Mouse (Mus musculus): Measurements from ENCODE around the gene Tiparp.
A peak's percentile ranks its signal among the peaks of the same experiment; 100 is the strongest.

Tiparp gene

GRCm38 (mm10) chr3:65527691-65528601 is at the start of gene Tiparp:
Tiparp (plus strand) TSS chr3:65528410.
- peak; percentile 95 for DNase-seq (ENCODE audit: low read depth, low spot score)

- DNase-seq (ENCODE audit: low read depth, low spot score) = no peak
Observed at GRCm38 (mm10) chr3:65480676-65481075, 47.5 kb upstream of the Tiparp start.

DNA sequence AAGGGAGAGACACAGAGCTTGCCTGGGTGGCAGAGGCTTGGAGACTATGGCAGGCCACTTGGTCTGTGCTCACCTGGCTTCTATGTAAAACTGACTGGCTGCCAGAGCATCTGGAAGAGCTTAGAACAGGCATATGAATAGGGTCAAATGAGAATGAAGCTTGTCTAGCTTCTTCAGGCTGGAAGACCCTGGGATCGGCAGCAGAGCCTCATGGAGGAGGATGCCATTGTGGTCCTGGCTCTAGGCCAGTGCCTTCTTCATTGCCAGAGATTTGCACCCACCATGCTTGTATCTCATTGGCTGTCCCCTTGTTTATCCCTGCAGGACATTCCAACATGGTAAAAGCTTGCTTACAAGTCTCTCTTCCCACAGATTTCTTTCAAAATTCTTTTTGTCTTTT is 45.9 kb upstream of the Tiparp start:
- DNase-seq (ENCODE audit: low read depth, low spot score) = no peak

DNA sequence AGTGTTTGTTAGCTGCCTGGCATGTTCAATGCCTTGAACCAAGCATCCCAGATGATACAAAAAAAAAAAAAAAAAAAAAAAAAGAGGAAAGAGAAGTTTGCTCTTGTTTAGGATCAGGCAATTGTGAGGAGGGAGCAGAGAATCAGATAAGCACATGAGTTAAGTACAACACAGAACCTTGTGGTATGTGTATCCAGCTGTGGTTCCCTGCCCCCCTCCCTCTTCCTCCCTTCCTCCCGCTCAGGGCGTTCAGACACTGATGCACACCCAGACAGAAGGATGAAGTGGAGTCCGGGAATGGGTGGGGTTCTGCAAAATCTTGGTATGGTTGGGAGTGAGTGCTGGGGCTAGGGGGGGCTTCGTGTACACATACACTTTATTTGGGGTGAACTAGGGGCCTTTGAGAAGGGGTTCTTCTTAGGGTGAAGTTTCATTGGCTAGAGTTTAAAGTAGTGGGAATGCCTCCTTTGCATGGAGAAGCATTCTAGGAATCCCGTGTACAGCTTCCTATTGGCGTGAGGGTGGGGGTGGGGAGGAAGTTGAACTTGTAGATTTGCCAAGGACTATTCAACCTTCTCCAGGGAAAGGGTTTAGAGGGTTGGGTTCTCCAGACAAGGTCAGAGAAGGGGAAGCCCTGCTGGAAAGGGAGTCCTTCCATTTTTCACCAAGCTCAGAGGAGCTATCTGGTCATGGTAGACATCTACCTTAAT is 45.4 kb upstream of the Tiparp start:
- no peak for DNase-seq (ENCODE audit: low read depth, low spot score)

DNA sequence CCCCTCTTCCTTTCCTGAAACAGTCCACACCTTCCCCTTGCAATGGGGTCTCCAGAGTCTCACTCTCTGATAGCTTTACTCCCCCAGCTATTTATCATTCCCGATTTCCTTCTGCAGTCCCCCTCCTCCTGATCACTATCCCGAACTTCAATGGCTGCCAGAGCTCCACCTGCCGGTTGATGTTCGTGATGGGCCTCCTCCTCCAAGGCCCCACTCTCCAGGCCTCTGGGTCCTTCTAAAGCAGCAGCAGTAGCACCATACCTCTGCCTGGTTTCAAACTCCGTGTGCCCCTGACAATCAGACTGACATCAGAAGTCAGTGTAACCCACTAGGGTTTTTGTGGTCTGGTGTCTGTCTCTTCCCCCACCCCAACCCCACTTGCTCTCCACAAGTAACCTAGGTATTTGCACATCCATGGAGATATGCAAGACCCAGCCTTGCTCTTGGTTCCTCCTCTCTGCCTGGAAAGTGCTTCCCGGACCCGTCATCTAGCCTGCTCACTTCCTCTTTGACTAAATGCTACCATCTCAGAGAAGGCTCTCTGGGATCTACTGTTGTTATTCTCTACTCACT is 44.0 kb upstream of the Tiparp start:
- no peak for DNase-seq (ENCODE audit: low read depth, low spot score)

DNA sequence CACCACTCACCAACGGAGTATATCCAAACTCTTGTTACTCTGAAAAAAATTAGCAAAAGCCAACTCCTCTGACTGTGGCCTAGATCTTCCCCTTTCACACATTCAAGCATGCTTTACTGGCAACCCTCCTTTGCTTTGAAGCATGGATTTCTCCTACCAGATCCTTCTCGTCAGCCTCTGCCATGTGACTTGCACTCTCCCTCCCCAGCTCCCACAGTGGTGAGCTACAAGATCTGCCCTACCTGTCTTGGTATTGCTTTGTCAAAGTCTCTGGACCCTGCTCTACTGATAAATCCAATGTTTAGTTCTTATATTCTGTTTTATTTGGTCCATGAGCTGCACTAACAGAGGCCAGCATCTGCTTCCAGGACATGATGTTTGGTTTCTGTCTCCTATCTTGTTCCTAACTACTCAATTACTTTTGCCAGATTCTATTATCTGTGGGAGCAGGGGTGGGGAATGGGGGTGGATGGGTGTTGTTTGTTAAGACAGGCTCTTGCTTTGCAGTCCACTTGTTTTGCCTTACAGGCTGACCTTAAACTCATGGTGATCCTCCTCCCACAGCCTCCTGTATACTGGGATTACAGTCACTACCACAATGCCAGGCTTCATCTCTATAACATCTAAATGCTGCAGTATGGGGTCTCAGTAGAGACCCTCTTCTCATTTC is 40.7 kb upstream of the Tiparp start:
- no peak for DNase-seq (ENCODE audit: low read depth, low spot score)

DNA sequence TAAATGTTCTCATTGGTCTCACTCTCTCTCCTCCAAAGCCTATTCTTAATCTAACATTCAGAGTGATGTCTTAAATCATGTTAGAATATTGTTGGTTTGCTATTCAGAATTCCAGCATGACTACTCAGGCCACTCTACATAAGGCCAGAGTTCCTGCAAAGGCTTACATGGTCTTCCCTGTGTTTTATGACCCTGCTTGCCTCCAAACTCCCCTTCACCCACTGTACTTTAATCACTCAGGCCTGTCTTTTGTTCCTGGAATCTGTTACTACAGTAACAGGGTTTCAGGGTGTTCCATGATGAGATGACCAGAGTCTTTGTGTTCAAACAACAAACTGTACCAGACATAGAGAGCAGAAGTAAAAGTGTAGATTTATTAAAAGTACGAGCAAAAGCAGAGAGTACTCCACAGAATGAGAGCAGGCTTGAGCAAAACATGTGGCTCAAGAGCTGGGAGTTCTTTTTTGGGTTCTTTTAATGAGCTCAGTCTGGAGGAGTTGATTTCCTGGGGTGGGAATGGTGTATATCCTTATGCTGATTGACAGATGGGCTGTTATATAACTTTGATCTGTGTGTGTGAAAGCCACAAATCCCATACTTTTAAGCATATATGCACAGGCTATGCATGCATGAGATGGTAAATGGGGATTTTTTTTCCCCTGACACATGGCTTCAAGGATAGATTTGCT is 39.5 kb upstream of the Tiparp start:
- no peak for DNase-seq (ENCODE audit: low read depth, low spot score)

- no peak for DNase-seq (ENCODE audit: low read depth, low spot score)
Observed at GRCm38 (mm10) chr3:65489601-65490000, 38.6 kb upstream of the Tiparp start.

- no peak for DNase-seq (ENCODE audit: low read depth, low spot score)
Observed at GRCm38 (mm10) chr3:65494291-65494763, 33.9 kb upstream of the Tiparp start.

GRCm38 (mm10) chr3:65507766-65508165 is 20.4 kb upstream of the Tiparp start:
- no peak for DNase-seq (ENCODE audit: low read depth, low spot score)

DNA sequence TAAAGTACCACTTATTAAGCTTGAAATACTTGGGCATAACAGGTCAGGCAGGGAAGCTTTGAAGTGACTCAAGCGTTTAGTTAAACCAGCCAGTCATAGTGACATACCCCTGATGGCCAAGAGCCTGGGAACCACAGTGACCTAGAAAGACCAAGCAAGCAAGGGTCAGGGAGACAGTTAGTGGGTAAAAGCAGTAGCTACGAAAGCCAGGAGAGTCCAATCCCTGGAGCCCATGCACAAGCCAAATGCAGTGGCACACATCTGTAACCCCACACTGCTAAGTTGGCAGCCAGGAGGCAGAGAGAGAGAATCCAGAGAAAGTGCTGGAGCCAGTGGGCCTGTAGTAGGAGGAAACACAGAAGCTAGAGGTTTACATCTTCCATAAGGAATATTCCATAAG is 17.6 kb upstream of the Tiparp start:
- DNase-seq (ENCODE audit: low read depth, low spot score) = no peak

DNA sequence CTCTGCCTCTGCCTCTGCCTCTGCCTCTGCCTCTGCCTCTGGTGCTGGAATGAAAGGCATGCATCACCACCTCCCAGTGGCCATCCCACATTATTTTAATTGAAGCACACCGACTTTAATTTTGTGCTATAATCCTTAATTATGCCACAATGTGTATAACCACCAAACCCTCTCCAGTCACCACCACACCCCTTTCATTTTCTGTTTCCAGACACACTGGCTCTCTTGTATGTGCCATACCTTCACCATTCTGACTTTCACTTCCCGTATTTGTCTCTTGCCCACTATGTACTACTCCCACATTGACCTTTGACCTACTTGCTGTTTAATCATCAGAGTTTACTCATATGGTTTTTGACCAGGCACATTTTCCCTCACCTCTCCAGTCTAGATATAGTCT is 12.5 kb upstream of the Tiparp start:
- peak; percentile 14 for DNase-seq (ENCODE audit: low read depth, low spot score)

DNA sequence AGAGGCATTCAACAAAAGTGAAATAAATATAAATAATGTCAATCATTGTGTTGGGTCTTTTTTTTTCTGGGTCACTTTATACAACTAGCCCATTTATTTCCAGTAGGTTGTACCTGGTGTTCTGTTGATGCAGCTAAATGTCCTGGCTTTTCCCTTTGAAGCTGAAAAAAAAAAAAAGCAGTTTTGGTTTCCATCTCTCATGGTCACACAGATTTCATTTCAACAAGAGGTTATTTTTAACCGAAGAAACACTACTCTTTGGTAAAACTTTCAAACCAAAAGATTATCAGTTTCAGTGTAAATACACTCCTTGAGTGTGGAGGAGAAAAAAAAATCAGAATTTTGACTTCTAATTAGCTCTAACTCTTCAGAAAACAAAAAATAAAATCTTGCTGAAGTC is 11.7 kb upstream of the Tiparp start:
- no peak for DNase-seq (ENCODE audit: low read depth, low spot score)

GRCm38 (mm10) chr3:65517141-65517540 is 11.1 kb upstream of the Tiparp start:
- DNase-seq (ENCODE audit: low read depth, low spot score) = no peak

- DNase-seq (ENCODE audit: low read depth, low spot score) = no peak
Observed at GRCm38 (mm10) chr3:65517747-65518527, 10.3 kb upstream of the Tiparp start.

DNA sequence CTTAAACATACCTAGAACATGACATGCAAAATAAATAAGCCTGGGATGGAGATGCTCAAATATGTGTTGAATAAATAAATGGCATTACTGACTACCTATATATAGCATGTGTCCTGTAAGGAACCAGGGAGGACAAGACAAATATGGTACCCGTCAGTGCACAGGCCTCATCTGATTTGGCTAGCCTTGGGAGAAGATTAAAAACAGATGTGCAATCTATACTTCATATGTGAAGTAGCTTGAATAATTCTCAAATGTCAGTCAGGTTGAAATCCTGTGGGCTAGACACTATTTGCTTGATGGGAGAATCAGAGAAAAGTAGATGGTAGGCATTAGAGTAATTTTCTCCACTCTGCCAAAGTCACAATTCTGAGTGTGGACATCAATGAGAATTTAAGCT is 6.8 kb upstream of the Tiparp start:
- DNase-seq (ENCODE audit: low read depth, low spot score) = no peak

DNA sequence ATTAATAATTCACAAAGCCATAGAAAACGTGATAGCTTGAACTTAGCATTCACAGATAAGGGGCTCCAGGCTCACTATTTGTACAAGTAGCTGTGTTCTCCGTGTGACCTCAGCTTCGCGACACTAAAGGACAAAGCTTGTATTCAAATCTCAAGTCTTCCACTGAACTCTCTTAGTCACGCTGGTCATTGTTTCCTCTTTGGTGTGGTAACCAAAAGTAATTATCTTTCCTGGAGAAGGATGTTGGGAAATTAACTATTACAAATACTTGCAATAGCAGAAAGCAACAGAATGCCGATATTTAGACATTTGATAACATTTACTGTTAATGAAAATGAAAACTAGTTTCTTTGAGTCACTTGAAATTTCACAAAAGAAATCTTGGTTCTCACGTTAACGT is 4.8 kb upstream of the Tiparp start:
- no peak for DNase-seq (ENCODE audit: low read depth, low spot score)

- no peak for DNase-seq (ENCODE audit: low read depth, low spot score)
Observed at GRCm38 (mm10) chr3:65525731-65526130, 2.5 kb upstream of the Tiparp start.

GRCm38 (mm10) chr3:65527196-65527595 is 1.0 kb upstream of the Tiparp start:
- DNase-seq (ENCODE audit: low read depth, low spot score) = no peak

Measured in CD4-positive, CD25-positive, alpha-beta regulatory T cell, adult 2 months (primary cell).